Comparison of ENCODE assay signal across 8 mouse cellular contexts in the genomic region with DNA sequence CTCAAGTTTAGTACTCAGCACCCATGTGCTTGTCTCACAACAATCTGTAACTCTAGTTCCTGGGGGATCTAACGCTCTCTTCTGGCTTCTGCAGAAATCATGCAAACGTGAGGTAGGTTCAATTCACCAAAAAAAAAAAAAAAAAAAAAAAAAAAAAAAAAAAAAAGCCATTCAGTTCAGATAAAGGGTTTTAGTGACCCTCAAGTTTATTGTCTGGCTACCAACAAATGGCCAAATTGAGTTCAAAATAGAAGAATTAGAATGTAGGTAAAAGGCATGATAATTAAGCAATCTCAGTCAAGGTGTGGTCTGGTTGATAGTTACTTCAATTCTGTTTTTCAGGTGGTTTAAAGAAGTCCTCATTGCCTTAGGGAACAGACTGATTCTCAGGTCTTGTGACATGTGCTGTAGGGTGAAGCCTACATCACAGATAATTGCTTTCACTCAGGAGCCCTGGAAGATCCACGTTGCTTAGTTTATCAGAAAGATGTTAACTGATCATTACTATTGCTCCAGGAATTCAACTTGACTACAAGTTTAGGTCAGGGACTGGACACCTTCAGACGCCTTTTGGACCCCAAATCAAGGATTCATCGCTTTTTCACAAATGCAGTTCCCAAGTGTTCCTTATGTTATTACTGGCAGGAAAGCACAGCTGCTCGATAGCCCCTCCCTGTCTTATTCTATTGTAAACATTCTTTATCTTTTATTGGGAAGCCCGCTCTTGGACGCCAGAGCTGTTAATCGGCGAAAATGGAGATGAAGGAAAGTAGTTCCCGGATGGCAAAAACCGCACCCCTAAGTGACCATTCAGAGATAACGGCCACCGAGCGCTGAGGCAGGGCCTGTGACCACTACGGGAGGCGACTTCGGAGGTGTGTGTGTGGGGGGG. TPM values are rescaled to one million over a fixed set of nuclear protein-coding genes. Genes with fewer than 3 reads are reported as not detected.
DNase-seq lines count a peak whose midpoint lies in the region; ATAC-seq lines count a peak whose summit lies in the region.

No protein-coding gene starts in this region.

- peak overlapping the region; percentile 87 for H3K4me3 ChIP-seq in kidney, embryonic 15.5 days (replicated peaks)
- peak overlapping the region; percentile 100 for H3K4me3 ChIP-seq in hindbrain, embryonic 11.5 days (ENCODE audit: low read depth, low read length)
- H3K4me3 ChIP-seq in midbrain, embryonic 12.5 days, result peak overlapping the region; percentile 89

- no peak for DNase-seq in kidney, postnatal 36 days
- peak; percentile 5 for DNase-seq in T-cell, adult 2 months (ENCODE audit: low spot score)
- no peak for DNase-seq in hindbrain, embryonic 11.5 days (ENCODE audit: low spot score)
- no peak for DNase-seq in right cerebral cortex, postnatal 36 days (ENCODE audit: low spot score in 2 of 2)
- no peak for DNase-seq in embryo, embryonic 9.5 days (ENCODE audit: extremely low spot score)
- no peak for DNase-seq in cerebellum, adult 9-11 months

- H3K27me3 ChIP-seq in kidney, embryonic 15.5 days, result no peaks in the 10 kb centered on the region
- H3K27me3 ChIP-seq in hindbrain, embryonic 11.5 days (ENCODE audit: control insufficient read depth, insufficient read depth, low read length), result no peaks in the 10 kb centered on the region
- H3K27me3 ChIP-seq in midbrain, embryonic 12.5 days, result no peaks in the 10 kb centered on the region

- peaks cover 7% of the 10 kb centered on the region; the same call in 1 of the 2 replicates for H3K36me3 ChIP-seq in kidney, embryonic 15.5 days
- no peaks in the 10 kb centered on the region for H3K36me3 ChIP-seq in hindbrain, embryonic 11.5 days (ENCODE audit: control insufficient read depth, insufficient read depth, low read length)
- H3K36me3 ChIP-seq in midbrain, embryonic 12.5 days, result peaks cover 11% of the 10 kb centered on the region; the same call in 1 of the 2 replicates

- H3K27ac ChIP-seq in kidney, embryonic 15.5 days, result peak overlapping the region; percentile 88
- peak overlapping the region; percentile 78 for H3K27ac ChIP-seq in hindbrain, embryonic 11.5 days (ENCODE audit: low read depth, low read length)
- peak overlapping the region; percentile 88 for H3K27ac ChIP-seq in midbrain, embryonic 12.5 days (replicated peaks)

- ATAC-seq in kidney, embryonic 15.5 days (replicated peaks; ENCODE audit: low FRiP score), result no peak
- ATAC-seq in hindbrain, embryonic 11.5 days (ENCODE audit: low FRiP score), result no peak
- no peak for ATAC-seq in midbrain, embryonic 12.5 days (ENCODE audit: low FRiP score, low read depth)

- peaks cover 17% of the 10 kb centered on the region for H3K4me1 ChIP-seq in kidney, embryonic 15.5 days
- peaks cover 6% of the 10 kb centered on the region for H3K4me1 ChIP-seq in hindbrain, embryonic 11.5 days (replicated peaks; ENCODE audit: control insufficient read depth, insufficient read depth, low read length)
- peaks cover 22% of the 10 kb centered on the region for H3K4me1 ChIP-seq in midbrain, embryonic 12.5 days

- WGBS in kidney, embryonic 15.5 days, result 23% methylated on average over 18 of the region's 18 CpGs
- 28% methylated on average over 18 of the region's 18 CpGs for WGBS in hindbrain, embryonic 11.5 days
- WGBS in midbrain, embryonic 12.5 days, result 26% methylated on average over 18 of the region's 18 CpGs

- H3K4me2 ChIP-seq in kidney, embryonic 15.5 days, result peak overlapping the region; percentile 69
- H3K4me2 ChIP-seq in hindbrain, embryonic 11.5 days (replicated peaks; ENCODE audit: low read depth, low read length), result peak overlapping the region; percentile 52
- peak overlapping the region; percentile 62 for H3K4me2 ChIP-seq in midbrain, embryonic 12.5 days (replicated peaks)

- H3K9me3 ChIP-seq in kidney, embryonic 15.5 days (replicated peaks), result no peaks in the 10 kb centered on the region; the same call in 1 of the 2 replicates
- no peaks in the 10 kb centered on the region for H3K9me3 ChIP-seq in hindbrain, embryonic 11.5 days (ENCODE audit: control insufficient read depth, low read length)
- no peaks in the 10 kb centered on the region for H3K9me3 ChIP-seq in midbrain, embryonic 12.5 days

- H3K9ac ChIP-seq in kidney, embryonic 15.5 days, result peak overlapping the region; percentile 72
- peak overlapping the region; percentile 69 for H3K9ac ChIP-seq in hindbrain, embryonic 11.5 days (ENCODE audit: low read depth, low read length)
- peak overlapping the region; percentile 60 for H3K9ac ChIP-seq in midbrain, embryonic 12.5 days (replicated peaks)

RNA-seq across cellular contexts. Expression of gene Maea, which starts 0.7 kb away (rescaled TPM):
- polyA plus RNA-seq in kidney, embryonic 15.5 days (2015; fragmentation: Nextera tagmentation; extraction: Ambion mirVana), result 131 and 135 TPM in 2 replicates
- 133 and 141 TPM in 2 replicates for polyA plus RNA-seq in hindbrain, embryonic 11.5 days (2014; fragmentation: Nextera tagmentation; extraction: Ambion mirVana)
- 141 and 147 TPM in 2 replicates for polyA plus RNA-seq in midbrain, embryonic 12.5 days (2016; fragmentation: Nextera tagmentation; extraction: Ambion mirVana)

RNA-seq across cellular contexts. Expression of gene Uvssa, which starts 43.7 kb away (rescaled TPM):
- polyA plus RNA-seq in kidney, embryonic 15.5 days (2015; fragmentation: Nextera tagmentation; extraction: Ambion mirVana), result 8.5 and 9.4 TPM in 2 replicates
- 6.9 and 7.9 TPM in 2 replicates for polyA plus RNA-seq in hindbrain, embryonic 11.5 days (2014; fragmentation: Nextera tagmentation; extraction: Ambion mirVana)
- 9.2 and 9.7 TPM in 2 replicates for polyA plus RNA-seq in midbrain, embryonic 12.5 days (2016; fragmentation: Nextera tagmentation; extraction: Ambion mirVana)

RNA-seq across cellular contexts. Expression of gene Ctbp1, which starts 59.8 kb away (rescaled TPM):
- 318 and 324 TPM in 2 replicates for polyA plus RNA-seq in kidney, embryonic 15.5 days (2015; fragmentation: Nextera tagmentation; extraction: Ambion mirVana)
- 456 and 518 TPM in 2 replicates for polyA plus RNA-seq in hindbrain, embryonic 11.5 days (2014; fragmentation: Nextera tagmentation; extraction: Ambion mirVana)
- polyA plus RNA-seq in midbrain, embryonic 12.5 days (2016; fragmentation: Nextera tagmentation; extraction: Ambion mirVana), result 570 and 571 TPM in 2 replicates
